Mouse (Mus musculus): ENCODE data around the gene Glrx5.

Glrx5 gene

GRCm38 (mm10) chr12:105031081-105032058 is 1.1 kb upstream of the Glrx5 start:
- peak; percentile 62 for DNase-seq (ENCODE audit: low read depth)

- DNase-seq (ENCODE audit: low read depth) = peak; percentile 62
These were observed 616 bp downstream of the Glrx5 start for GRCm38 (mm10) chr12:105032832-105033775.

GRCm38 (mm10) chr12:105034130-105034769 is 1.8 kb downstream of the Glrx5 start:
- no peak for DNase-seq (ENCODE audit: low read depth)

- DNase-seq (ENCODE audit: low read depth) = no peak
These were observed 5.7 kb downstream of the Glrx5 start for GRCm38 (mm10) chr12:105038211-105038610.

GRCm38 (mm10) chr12:105038918-105039317 is 6.4 kb downstream of the Glrx5 start:
- DNase-seq (ENCODE audit: low read depth) = no peak

- DNase-seq (ENCODE audit: low read depth) = no peak
These were observed 7.2 kb downstream of the Glrx5 start for GRCm38 (mm10) chr12:105039578-105040289.

GRCm38 (mm10) chr12:105040950-105041349 is 8.5 kb downstream of the Glrx5 start:
- no peak for DNase-seq (ENCODE audit: low read depth)

- DNase-seq (ENCODE audit: low read depth) = peak; percentile 67
These were observed 10.6 kb downstream of the Glrx5 start for GRCm38 (mm10) chr12:105043081-105043480.

GRCm38 (mm10) chr12:105044775-105045174 is 12.3 kb downstream of the Glrx5 start:
- DNase-seq (ENCODE audit: low read depth) = no peak

GRCm38 (mm10) chr12:105048301-105048863 is 15.9 kb downstream of the Glrx5 start:
- DNase-seq (ENCODE audit: low read depth) = no peak

- no peak for DNase-seq (ENCODE audit: low read depth)
These were observed 17.3 kb downstream of the Glrx5 start for GRCm38 (mm10) chr12:105049813-105050212.

GRCm38 (mm10) chr12:105050898-105051297 is 18.4 kb downstream of the Glrx5 start:
- peak; percentile 53 for DNase-seq (ENCODE audit: low read depth)

- DNase-seq (ENCODE audit: low read depth) = no peak
These were observed 21.6 kb downstream of the Glrx5 start for GRCm38 (mm10) chr12:105054041-105054440.

GRCm38 (mm10) chr12:105055308-105055707 is 22.8 kb downstream of the Glrx5 start:
- no peak for DNase-seq (ENCODE audit: low read depth)

- no peak for DNase-seq (ENCODE audit: low read depth)
These were observed 27.5 kb downstream of the Glrx5 start for GRCm38 (mm10) chr12:105060006-105060405.

- peak; percentile 45 for DNase-seq (ENCODE audit: low read depth)
These were observed 31.0 kb downstream of the Glrx5 start for GRCm38 (mm10) chr12:105063201-105064134.

- DNase-seq (ENCODE audit: low read depth) = no peak
These were observed 31.7 kb downstream of the Glrx5 start for GRCm38 (mm10) chr12:105064168-105064567.

- no peak for DNase-seq (ENCODE audit: low read depth)
These were observed 32.6 kb downstream of the Glrx5 start for GRCm38 (mm10) chr12:105065119-105065518.

- DNase-seq (ENCODE audit: low read depth) = no peak
These were observed 34.0 kb downstream of the Glrx5 start for GRCm38 (mm10) chr12:105066523-105066922.

- DNase-seq (ENCODE audit: low read depth) = peak; percentile 89
These were observed 36.4 kb downstream of the Glrx5 start for GRCm38 (mm10) chr12:105068911-105069310.

All from 416B (cell line).